Mouse (Mus musculus) embryonic fibroblast, embryonic 13.5 days (primary cell): Measurements from ENCODE around the gene Acadm. TPM values are rescaled to one million over a fixed set of nuclear protein-coding genes. Genes with fewer than 3 reads are reported as not detected.

ENCODE experiments used
- H3K27ac ChIP-seq: 2 replicates; pipeline ENCODE4 v1.5.1; 2012; ENCODE audit warnings: low read length, control low read depth, inconsistent platforms; ENCODE audit not compliant: insufficient read depth
- H3K4me1 ChIP-seq: 2 replicates; pipeline ENCODE4 v1.6.1; 2011; ENCODE audit warnings: low read length; ENCODE audit not compliant: control insufficient read depth, insufficient read depth
- H3K4me3 ChIP-seq: 2 replicates; pipeline ENCODE4 v1.5.1; 2011; ENCODE audit warnings: mild to moderate bottlenecking, control low read depth, low read length; ENCODE audit not compliant: insufficient read depth
- CTCF ChIP-seq: IDR thresholded peaks from 2 replicates; pipeline ENCODE4 v1.5.1; 2011; ENCODE audit warnings: mild to moderate bottlenecking, control low read depth, low read length, moderate library complexity, borderline replicate concordance; ENCODE audit not compliant: insufficient read depth
- POLR2A ChIP-seq: IDR thresholded peaks from 2 replicates; pipeline ENCODE4 v1.6.1; 2011; ENCODE audit warnings: low read depth, mild to moderate bottlenecking, control low read depth, low read length, moderate library complexity
- polyA plus RNA-seq: library from polyadenylated mRNA; stranded (reverse); fragments of >200 nt; gene quantifications from 2 replicates; pipeline ENCODE4 v1.2.4, GENCODE M21; 2011; ENCODE audit warnings: low read depth; ENCODE audit not compliant: missing spikeins, insufficient read length

Acadm gene
- polyA plus RNA-seq, 1 experiment = 54.6 TPM

DNA sequence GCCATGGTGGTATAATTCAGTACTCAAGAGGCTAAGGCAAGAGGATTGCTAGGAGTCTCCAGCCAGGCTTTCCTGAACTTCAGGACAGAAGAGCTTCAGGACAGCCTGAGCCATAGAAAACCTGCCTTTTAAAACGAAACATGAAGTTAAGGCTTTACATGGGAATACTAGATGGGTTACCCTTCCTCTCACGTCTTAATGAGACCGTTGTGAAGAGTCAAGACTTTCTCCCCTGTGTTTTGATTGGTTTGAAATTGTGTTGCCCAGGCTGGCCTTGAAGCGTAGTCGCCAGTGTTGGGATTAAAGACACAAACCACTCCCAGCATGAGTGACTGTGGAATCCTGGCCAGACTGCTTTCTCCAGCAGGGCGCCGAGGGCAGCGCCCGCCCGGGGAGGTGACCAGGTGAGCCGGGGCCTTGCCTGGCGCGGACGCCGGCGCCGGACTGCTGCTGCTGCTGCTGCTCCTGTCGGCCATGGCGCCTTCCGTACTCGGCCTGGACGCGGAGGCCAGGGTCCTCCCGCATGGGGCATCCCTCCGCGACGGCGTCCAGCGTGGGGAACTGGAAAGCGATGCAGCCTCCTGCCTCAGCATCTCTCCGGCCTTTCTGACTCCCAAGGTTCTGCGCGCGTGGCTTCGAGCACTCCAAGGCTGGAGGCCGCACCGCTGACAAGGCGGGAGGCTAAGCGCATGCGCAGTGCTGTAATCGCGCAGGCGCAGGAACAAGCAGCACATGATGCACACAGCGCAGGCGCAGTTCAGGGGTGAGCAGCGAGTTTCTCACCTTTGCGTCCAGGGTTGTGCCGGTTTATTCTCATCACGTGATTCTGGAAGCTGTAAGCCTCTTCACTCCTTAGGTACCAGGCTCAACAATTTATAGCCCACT is 38.9 kb downstream of the Acadm start:
- no peak; the same call in 1 of the 2 replicates for TF ChIP-seq POLR2A
- TF ChIP-seq CTCF = no peak
- no peak overlapping the region for H3K4me3 ChIP-seq
- H3K27ac ChIP-seq = no peak overlapping the region
- peaks cover 6% of the 10 kb centered on the region; the same call in 1 of the 2 replicates for H3K4me1 ChIP-seq

DNA sequence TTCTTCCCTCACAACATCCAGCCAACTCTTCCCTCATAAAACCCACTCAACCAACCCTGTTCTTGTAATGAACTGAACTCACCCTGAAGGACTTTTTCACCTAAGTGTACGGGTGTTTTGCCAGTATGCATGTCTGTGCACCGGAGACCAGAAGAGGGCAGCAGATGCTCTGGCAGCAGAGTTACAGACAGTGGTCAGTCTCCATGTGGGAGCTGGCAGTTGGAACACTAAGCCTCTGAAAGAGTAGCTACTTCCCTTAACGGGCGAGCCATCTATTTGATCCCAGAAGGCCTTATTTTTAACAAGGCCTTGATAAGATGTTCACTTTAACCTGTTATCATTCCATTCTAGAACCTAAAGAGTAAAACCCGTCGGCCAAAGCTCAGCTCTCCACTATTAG is 39.8 kb downstream of the Acadm start:
- Histone ChIP-seq H3K4me3 (no peak overlapping the region), H3K27ac (no peak overlapping the region), H3K4me1 (peaks cover 6% of the 10 kb centered on the region; the same call in 1 of the 2 replicates)
- TF ChIP-seq POLR2A (no peak; the same call in 1 of the 2 replicates), CTCF (peak; percentile 87)

DNA sequence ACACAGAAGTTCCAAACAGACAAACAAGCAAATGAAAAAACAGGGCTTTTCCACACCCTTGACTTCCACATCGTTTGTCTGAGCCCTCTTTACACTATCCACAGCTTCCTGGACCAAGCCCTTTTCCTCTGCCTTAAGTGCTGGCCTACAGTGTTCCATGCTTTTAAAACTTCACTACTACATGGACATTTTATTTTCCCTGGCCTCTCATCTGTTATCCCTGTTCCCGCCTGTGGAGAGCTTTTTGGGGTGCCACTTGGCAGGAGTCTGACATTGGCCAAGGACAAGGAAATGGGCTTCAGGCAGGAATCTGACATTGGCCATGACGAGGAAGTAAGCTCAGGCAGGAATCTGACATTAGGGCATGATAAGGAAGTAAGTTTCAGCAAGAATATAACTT is 41.8 kb downstream of the Acadm start:
- Histone ChIP-seq H3K27ac (no peak overlapping the region), H3K4me3 (no peak overlapping the region), H3K4me1 (0 out of 2 replicates have a peak, but pooled peaks cover 2% of the 10 kb centered on the region)
- no peak for TF ChIP-seq POLR2A
- no peak for TF ChIP-seq CTCF

DNA sequence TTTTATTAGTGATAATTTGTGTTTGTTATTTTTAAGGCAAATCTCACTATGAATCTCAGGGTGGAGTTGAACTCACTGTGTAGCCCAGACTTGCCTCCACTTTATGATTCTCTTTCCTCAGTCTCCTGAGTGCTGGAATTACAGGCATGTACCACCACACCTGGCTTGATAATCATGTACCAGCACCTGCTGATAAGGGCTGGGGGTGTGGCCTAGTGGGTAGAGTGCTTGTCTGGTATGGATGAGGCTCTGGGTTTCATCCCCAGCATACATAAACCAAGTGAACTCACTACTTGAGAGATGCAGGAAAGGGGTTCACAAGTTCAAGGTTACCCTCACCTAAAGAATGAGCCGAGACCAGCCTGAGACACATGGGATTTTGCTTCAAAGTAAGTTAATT is 42.5 kb downstream of the Acadm start:
- Histone ChIP-seq H3K4me3 (no peak overlapping the region), H3K27ac (no peak overlapping the region), H3K4me1 (no peaks in the 10 kb centered on the region)
- TF ChIP-seq CTCF (no peak), POLR2A (no peak)

DNA sequence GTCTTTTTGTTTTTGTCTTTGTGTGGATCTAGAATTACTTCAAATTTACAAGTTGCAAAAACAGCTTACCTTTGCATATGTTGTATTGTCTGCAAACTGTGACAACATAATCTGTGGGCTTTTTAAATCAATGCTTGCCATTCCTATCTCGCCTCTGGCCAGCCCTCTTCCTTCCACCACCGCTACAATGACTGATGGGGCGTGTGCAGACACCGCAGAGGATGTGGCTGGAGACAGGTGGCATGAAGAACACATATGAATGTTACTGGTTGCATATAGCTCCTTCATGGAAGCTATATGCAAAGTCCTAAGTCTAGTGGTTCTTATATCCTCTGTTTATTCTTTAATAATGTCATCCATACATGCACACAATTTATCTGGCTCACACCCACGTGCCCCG is 47.2 kb downstream of the Acadm start:
- no peaks in the 10 kb centered on the region for H3K4me1 ChIP-seq
- no peak overlapping the region for H3K4me3 ChIP-seq
- TF ChIP-seq CTCF = no peak
- no peak for TF ChIP-seq POLR2A
- H3K27ac ChIP-seq = no peak overlapping the region

DNA sequence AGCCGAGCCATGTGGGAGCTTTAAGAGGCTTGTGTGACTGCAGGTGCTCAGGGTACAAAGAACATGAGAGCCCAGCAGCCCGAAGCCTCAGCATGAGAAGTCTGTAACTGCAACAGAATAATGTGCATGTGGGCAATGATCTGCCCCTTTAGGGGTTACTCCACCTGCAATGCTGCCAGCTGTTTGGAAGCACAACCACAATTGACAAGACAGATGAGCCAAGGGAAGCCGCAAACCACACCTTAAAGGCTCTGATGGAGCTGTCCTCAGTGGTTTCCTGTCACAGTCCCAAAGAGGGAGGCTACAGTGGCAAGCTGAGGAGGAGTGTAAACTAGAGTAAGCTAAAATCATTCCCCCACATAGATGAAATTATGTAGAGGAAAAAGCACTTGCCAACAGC is 49.0 kb downstream of the Acadm start:
- Histone ChIP-seq H3K4me1 (no peaks in the 10 kb centered on the region), H3K27ac (no peak overlapping the region), H3K4me3 (no peak overlapping the region)
- TF ChIP-seq POLR2A (no peak), CTCF (no peak)

DNA sequence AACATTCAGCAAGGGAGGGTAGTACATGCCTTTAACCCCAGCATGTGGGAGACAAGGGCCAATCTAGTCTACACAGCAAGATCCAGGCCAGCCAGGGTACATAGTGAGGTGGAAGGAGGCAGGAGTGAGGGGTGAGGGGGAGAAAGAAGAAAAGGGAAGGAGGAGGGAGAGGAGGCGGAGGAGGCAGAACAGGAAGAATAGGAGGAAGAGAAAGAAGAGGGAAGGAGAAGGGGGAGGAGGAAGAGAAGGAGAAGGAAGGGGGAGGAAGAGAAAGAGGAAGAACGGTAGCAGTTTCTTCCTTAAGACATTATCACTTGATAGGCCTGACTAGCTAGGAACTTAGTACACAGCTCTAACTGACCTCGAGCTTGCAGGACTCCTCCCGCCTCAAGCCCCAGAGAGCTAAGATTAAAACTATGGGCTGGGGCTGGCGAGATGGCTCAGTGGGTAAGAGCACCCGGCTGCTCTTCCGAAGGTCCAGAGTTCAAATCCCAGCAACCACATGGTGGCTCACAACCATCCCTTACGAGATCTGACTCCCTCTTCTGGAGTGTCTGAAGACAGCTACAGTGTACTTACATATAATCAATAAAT is 55.1 kb downstream of the Acadm start:
- H3K4me3 ChIP-seq = no peak overlapping the region
- TF ChIP-seq POLR2A = no peak
- no peak for TF ChIP-seq CTCF
- H3K27ac ChIP-seq = no peak overlapping the region
- no peaks in the 10 kb centered on the region for H3K4me1 ChIP-seq

DNA sequence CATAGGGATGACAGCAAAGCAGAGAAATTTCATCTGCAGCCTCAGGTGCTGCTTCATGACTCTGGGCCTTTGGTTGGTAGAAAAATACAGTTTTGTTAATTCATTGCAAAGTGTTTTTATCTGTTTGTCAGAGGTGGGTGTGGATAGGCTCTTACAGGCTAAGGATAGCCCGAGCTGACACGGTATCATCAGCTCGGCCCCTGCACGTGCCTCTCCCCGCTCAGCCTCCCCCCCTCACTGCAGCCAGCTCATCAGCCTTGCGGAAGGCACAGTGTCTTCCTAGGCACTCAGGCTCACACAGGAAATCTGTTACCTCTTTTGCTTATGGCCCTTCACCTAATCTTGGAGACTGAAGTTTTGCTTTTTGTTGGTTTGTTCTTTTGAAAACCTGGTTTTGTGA is 56.3 kb downstream of the Acadm start:
- Histone ChIP-seq H3K4me1 (no peaks in the 10 kb centered on the region), H3K4me3 (no peak overlapping the region), H3K27ac (no peak overlapping the region)
- TF ChIP-seq POLR2A = no peak
- no peak for TF ChIP-seq CTCF

DNA sequence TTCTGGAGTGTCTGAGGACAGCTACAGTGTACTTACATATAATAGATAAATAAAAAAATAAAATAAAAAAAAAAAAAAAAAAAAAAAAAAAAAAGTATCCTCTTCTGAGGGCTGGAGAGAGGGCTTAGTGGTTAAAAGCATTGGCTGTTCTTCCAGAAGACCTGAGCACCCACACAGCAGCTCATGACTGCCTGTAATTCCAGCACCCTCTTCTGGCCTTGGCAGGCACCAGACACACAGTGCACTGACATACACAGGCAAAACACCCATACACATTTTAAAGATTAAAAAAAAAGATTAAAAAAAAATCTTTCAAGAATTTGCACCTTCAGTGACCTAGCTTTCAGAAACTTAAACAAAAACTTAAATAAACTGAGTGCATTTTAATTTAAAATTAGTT is 58.1 kb downstream of the Acadm start:
- Histone ChIP-seq H3K4me3 (no peak overlapping the region), H3K27ac (no peak overlapping the region), H3K4me1 (no peaks in the 10 kb centered on the region)
- TF ChIP-seq POLR2A (no peak), CTCF (no peak)

Other genes with a start within 250 kb of the Acadm start
- gene St6galnac3, start 219.5 kb downstream of the Acadm start, polyA plus RNA-seq = 1.6 and 2.5 TPM in 2 replicates
- gene Asb17, start 100.4 kb downstream of the Acadm start, polyA plus RNA-seq = not detected in 2 replicates
- gene Msh4, start 38.5 kb downstream of the Acadm start, polyA plus RNA-seq = 0.27 and 0.32 TPM in 2 replicates
- 66.8 and 71.9 TPM in 2 replicates for gene Rabggtb, start 31.6 kb downstream of the Acadm start, polyA plus RNA-seq
- 0.13 and 0.35 TPM in 2 replicates for gene Slc44a5, start 28.8 kb upstream of the Acadm start, polyA plus RNA-seq